ENCODE assay signal across 20 mouse cellular contexts in the genomic region with DNA sequence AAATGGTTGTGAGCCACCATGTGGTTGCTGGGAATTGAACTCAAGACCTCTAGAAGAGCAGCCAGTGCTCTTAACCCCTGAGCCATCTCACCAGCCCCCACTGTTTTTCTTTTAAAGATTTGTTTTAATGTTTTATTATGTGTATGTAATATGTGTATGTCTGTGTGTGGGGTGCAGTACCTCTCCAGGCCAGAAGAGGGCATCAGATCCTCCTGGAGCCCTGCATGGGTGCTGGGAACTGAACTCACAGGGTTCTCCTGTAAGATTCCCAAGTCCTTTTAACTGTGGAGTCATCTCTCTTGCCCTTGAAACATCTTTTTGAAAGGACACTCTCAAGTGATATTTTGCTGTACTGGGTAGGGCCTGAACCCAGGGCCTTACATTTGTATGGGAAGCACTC. TPM values are rescaled to one million over a fixed set of nuclear protein-coding genes. Genes with fewer than 3 reads are reported as not detected.
DNase-seq lines count a peak whose midpoint lies in the region; ATAC-seq and TF ChIP-seq lines count a peak whose summit lies in the region.
"Had no signal": no experiment of that assay in that cellular context is flagged by ENCODE, and none has a peak within 500 bp of the region (broad histone marks: within the 10 kb centered on the region; RNA-seq: fewer than 3 reads in every experiment).

No protein-coding gene starts in this region.

- no peak for TF ChIP-seq POLR2A in CH12.LX (IDR thresholded peaks at IDR 0.05; ENCODE audit: low read depth, low read length)

- no peaks in the 10 kb centered on the region for H3K36me3 ChIP-seq in forebrain, postnatal 0 days (ENCODE audit: insufficient read depth)
- H3K36me3 ChIP-seq in forebrain, embryonic 12.5 days (replicated peaks) = no peaks in the 10 kb centered on the region
- no peaks in the 10 kb centered on the region for H3K36me3 ChIP-seq in CH12.LX (replicated peaks in 1 of 2; ENCODE audit: control insufficient read depth in 1 of 2, insufficient read depth in 1 of 2, low read length in 1 of 2)
- H3K36me3 ChIP-seq: embryonic facial prominence, embryonic 13.5 days; hindbrain, embryonic 12.5 days; limb, embryonic 12.5 days had no signal

- H3K27me3 ChIP-seq in forebrain, postnatal 0 days (ENCODE audit: insufficient read depth, low read length) = no peaks in the 10 kb centered on the region
- H3K27me3 ChIP-seq in forebrain, embryonic 12.5 days = peaks cover 15% of the 10 kb centered on the region; the same call in 1 of the 2 replicates
- peaks cover 45% of the 10 kb centered on the region for H3K27me3 ChIP-seq in CH12.LX (replicated peaks)
- H3K27me3 ChIP-seq: embryonic facial prominence, embryonic 13.5 days; hindbrain, embryonic 12.5 days had no signal

- H3K9me3 ChIP-seq in forebrain, postnatal 0 days (ENCODE audit: low read length) = no peaks in the 10 kb centered on the region
- H3K9me3 ChIP-seq in forebrain, embryonic 12.5 days = peaks cover 5% of the 10 kb centered on the region; the same call in 1 of the 2 replicates
- H3K9me3 ChIP-seq in CH12.LX (replicated peaks; ENCODE audit: low read length) = peaks cover 10% of the 10 kb centered on the region
- H3K9me3 ChIP-seq: hindbrain, embryonic 12.5 days had no signal

- no peak for TF ChIP-seq RAD21 in CH12.LX (IDR thresholded peaks at IDR 0.05; ENCODE audit: low read depth, low read length)

- TF ChIP-seq EP300 in CH12.LX (IDR thresholded peaks at IDR 0.05; ENCODE audit: low read length) = no peak

- no peak for DNase-seq in forebrain, postnatal 0 days
- DNase-seq in left cerebral cortex, adult 2 months (ENCODE audit: extremely low spot score in 1 of 2, low spot score in 2 of 2) = no peak
- DNase-seq in left cerebral cortex, adult 18-20 months (ENCODE audit: low spot score in 2 of 2) = no peak
- DNase-seq in CH12.LX (ENCODE audit: extremely low read depth) (no peak), ZHBTc4 (ENCODE audit: low read depth, low spot score) (peak; percentile 79)
- DNase-seq in adrenal gland, postnatal 36 days = no peak
- no peak for DNase-seq in urinary bladder, postnatal 14 days (ENCODE audit: low spot score)
- DNase-seq: cerebellum, adult 11-12 months; cerebellum, postnatal 36 days; heart, adult 18-20 months; right cerebral cortex, postnatal 4 days; thymus, adult 18-20 months had no signal

- dilution Hi-C loops in CH12.LX (cut with MboI; ENCODE audit: extremely low pct_ligation_motif_present, extremely low pct_unique_long_range_greater_than_20kb, low sequenced_read_pairs) = no loop called here

- no peaks in the 10 kb centered on the region for H3K79me2 ChIP-seq in CH12.LX (replicated peaks; ENCODE audit: control insufficient read depth, extremely low read depth, insufficient read depth, poor library complexity, severe bottlenecking)

- in situ Hi-C loops in CH12.LX (cut with MboI; ENCODE audit: low pct_ligation_motif_present, low pct_unique_long_range_greater_than_20kb, low sequenced_read_pairs) = loop anchor here (5.0 kb wide), 1 partner anchor 32 kb away; no protein-coding TSS in a partner anchor

- H3K9ac ChIP-seq in forebrain, postnatal 0 days = no peak overlapping the region
- no peak overlapping the region for H3K9ac ChIP-seq in forebrain, embryonic 12.5 days
- H3K9ac ChIP-seq in CH12.LX (ENCODE audit: insufficient read depth, low read depth) = no peak overlapping the region
- H3K9ac ChIP-seq: embryonic facial prominence, embryonic 13.5 days; hindbrain, embryonic 12.5 days; limb, embryonic 12.5 days had no signal

- no peak overlapping the region for H3K27ac ChIP-seq in forebrain, postnatal 0 days (ENCODE audit: low read depth, low read length)
- no peak overlapping the region for H3K27ac ChIP-seq in forebrain, embryonic 12.5 days
- no peak overlapping the region for H3K27ac ChIP-seq in left cerebral cortex, adult 2 months
- no peak overlapping the region for H3K27ac ChIP-seq in CH12.LX (ENCODE audit: insufficient read depth, low read depth)
- H3K27ac ChIP-seq: embryonic facial prominence, embryonic 13.5 days; hindbrain, embryonic 12.5 days; limb, embryonic 12.5 days; macrophage had no signal

- H3K4me3 ChIP-seq in forebrain, postnatal 0 days (ENCODE audit: low read depth, low read length) = no peak overlapping the region
- H3K4me3 ChIP-seq in forebrain, embryonic 12.5 days (replicated peaks) = no peak overlapping the region
- no peak overlapping the region for H3K4me3 ChIP-seq in left cerebral cortex, adult 2 months
- no peak overlapping the region for H3K4me3 ChIP-seq in CH12.LX (replicated peaks in 1 of 3; ENCODE audit: low read depth in 2 of 3, low read length in 2 of 3, poor library complexity in 1 of 3)
- H3K4me3 ChIP-seq: embryonic facial prominence, embryonic 13.5 days; hindbrain, embryonic 12.5 days; limb, embryonic 12.5 days had no signal

- H3K4me2 ChIP-seq in forebrain, postnatal 0 days (ENCODE audit: low read depth) = no peak overlapping the region
- H3K4me2 ChIP-seq in forebrain, embryonic 12.5 days = no peak overlapping the region
- H3K4me2 ChIP-seq in CH12.LX (ENCODE audit: insufficient read depth, low read depth, poor library complexity, severe bottlenecking) = no peak overlapping the region
- H3K4me2 ChIP-seq: embryonic facial prominence, embryonic 13.5 days; hindbrain, embryonic 12.5 days; limb, embryonic 12.5 days; midbrain, embryonic 11.5 days had no signal

- H3K4me1 ChIP-seq in forebrain, postnatal 0 days (ENCODE audit: insufficient read depth) = no peaks in the 10 kb centered on the region
- peaks cover 3% of the 10 kb centered on the region for H3K4me1 ChIP-seq in forebrain, embryonic 12.5 days
- H3K4me1 ChIP-seq in CH12.LX (ENCODE audit: control insufficient read depth in 1 of 2, insufficient read depth in 2 of 2) = peaks cover 0 to 4% of the 10 kb centered on the region in 2 experiments; a peak in 1 of 4 replicates

- no peak for ATAC-seq in forebrain, postnatal 0 days
- ATAC-seq in forebrain, embryonic 12.5 days (ENCODE audit: low FRiP score) = no peak
- ATAC-seq: CD4-positive, CD25-positive, alpha-beta regulatory T cell, adult 4 months; intestine, embryonic 16.5 days had no signal

- TF ChIP-seq CTCF in forebrain, postnatal 0 days (IDR thresholded peaks at IDR 0.05; ENCODE audit: low read depth) = peak; percentile 32
- peak; percentile 31 for TF ChIP-seq CTCF in left cerebral cortex, adult 2 months (IDR thresholded peaks at IDR 0.05)
- TF ChIP-seq CTCF in CH12.LX (conservative IDR thresholded peaks at IDR 0.05 in 1 of 2, IDR thresholded peaks at IDR 0.05 in 1 of 2; ENCODE audit: low read depth in 2 of 2, low read length in 2 of 2) = peak; percentile 25 to 35; a peak in 3 of 4 replicates

- intact Hi-C loops in left cerebral cortex, adult 2 months (cut with DNase I) = no loop called here

TF ChIP-seq in CH12.LX, 34 proteins besides CTCF, POLR2A, EP300 and RAD21:
- no peak for TF ChIP-seq SIN3A (IDR thresholded peaks at IDR 0.05; ENCODE audit: low read length)
- no peak for TF ChIP-seq MAZ (IDR thresholded peaks at IDR 0.05; ENCODE audit: low read depth, low read length)
- TF ChIP-seq PAX5 (IDR thresholded peaks at IDR 0.05; ENCODE audit: low read length) = no peak
- no peak for TF ChIP-seq USF1 (IDR thresholded peaks at IDR 0.05; ENCODE audit: low read depth, low read length)
- TF ChIP-seq MYC (IDR thresholded peaks at IDR 0.05; ENCODE audit: low read depth, low read length) = no peak
- no peak for TF ChIP-seq NRF1 (IDR thresholded peaks at IDR 0.05; ENCODE audit: low read depth, low read length)
- TF ChIP-seq NELFE (IDR thresholded peaks at IDR 0.05; ENCODE audit: low read depth, low read length) = no peak
- TF ChIP-seq ZMIZ1 (IDR thresholded peaks at IDR 0.05; ENCODE audit: low read depth, low read length) = no peak
- no peak for TF ChIP-seq IRF4 (IDR thresholded peaks at IDR 0.05; ENCODE audit: low read depth, low read length)
- TF ChIP-seq ZKSCAN1 (IDR thresholded peaks at IDR 0.05; ENCODE audit: borderline replicate concordance, low read depth, low read length) = no peak
TF ChIP-seq in CH12.LX: peak in this region for 0.

RNA-seq across cellular contexts. Expression of a gene that starts 34.7 kb away (rescaled TPM):
- total RNA-seq in forebrain, postnatal 0 days (2014; rRNA removed) = 24.2 and 25.1 TPM in 2 replicates
- polyA plus RNA-seq in forebrain, postnatal 0 days (2015; fragmentation: Nextera tagmentation; extraction: Ambion mirVana) = 15.9 and 16.8 TPM in 2 replicates
- 4.7 and 7.0 TPM in 2 replicates for polyA plus RNA-seq in forebrain, embryonic 12.5 days (2016; fragmentation: Nextera tagmentation; extraction: Ambion mirVana)
- total RNA-seq in left cerebral cortex, adult 2 months (2021) = 10 to 100 TPM; 14.1 to 18.6 TPM
- total RNA-seq in left cerebral cortex, adult 18-20 months (2021) = 10 to 100 TPM; 11.5 to 15.1 TPM
- total RNA-seq in CH12.LX (2012; rRNA removed) = 3.1 and 4.2 TPM in 2 replicates
- total RNA-seq in CH12.LX (2014; rRNA removed) = 2.4 and 2.9 TPM in 2 replicates
- polyA plus RNA-seq in CH12.LX (2012; ENCODE audit: insufficient read length, low read depth) = 2.0 and 2.4 TPM in 2 replicates
- 1 to 10 TPM; 1.2 to 3.0 TPM for total RNA-seq in adrenal gland, postnatal 36 days (2021)
- polyA plus RNA-seq: CD4-positive, CD25-positive, alpha-beta regulatory T cell, adult 4 months; macrophage had no signal
